Mouse (Mus musculus) cortical plate, adult 2 months (tissue): Measurements from ENCODE around the gene Pfdn5.

Experiments used
- CTCF ChIP-seq: fragments of 200-500 bp; IDR thresholded peaks from 2 replicates; pipeline ENCODE4 v1.5.1; 2011; ENCODE audit warnings: mild to moderate bottlenecking, control low read depth, low read length; ENCODE audit not compliant: insufficient read depth; ENCODE audit errors: extremely low read depth
- POLR2A ChIP-seq: fragments of 200-500 bp; IDR thresholded peaks from 2 replicates; pipeline ENCODE4 v1.6.1; 2011; ENCODE audit warnings: mild to moderate bottlenecking, low read length, control low read depth; ENCODE audit not compliant: insufficient read depth; ENCODE audit errors: extremely low read depth

- TF ChIP-seq CTCF = no peak
- TF ChIP-seq POLR2A = no peak
These were observed 36.7 kb downstream of the Pfdn5 start for GRCm38 (mm10) chr15:102362648-102363047.
